Mouse (Mus musculus) cortical plate, adult 2 months (tissue): ENCODE data around the gene Acer3.

Experiments
- CTCF ChIP-seq: fragments of 200-500 bp; IDR thresholded peaks from 2 replicates; pipeline ENCODE4 v1.5.1; 2011; ENCODE audit warnings: mild to moderate bottlenecking, control low read depth, low read length; ENCODE audit not compliant: insufficient read depth; ENCODE audit errors: extremely low read depth
- POLR2A ChIP-seq: fragments of 200-500 bp; IDR thresholded peaks from 2 replicates; pipeline ENCODE4 v1.6.1; 2011; ENCODE audit warnings: mild to moderate bottlenecking, low read length, control low read depth; ENCODE audit not compliant: insufficient read depth; ENCODE audit errors: extremely low read depth

- TF ChIP-seq POLR2A (no peak), CTCF (no peak)
Measured at GRCm38 (mm10) chr7:98310266-98310665, 10.7 kb downstream of the Acer3 start.
